Mouse (Mus musculus) limb, embryonic 14.5 days (tissue): ENCODE measurements at regions not wholly inside any gene's neighbourhood (a gene's known extent, or its start where the extent isn't known, plus 50 kb on each side); places are given as distances from the start of the nearest gene placed in this dataset.

Experiments
- ATAC-seq: fragments of 200-750 bp; cut with Nextera tagmentation; 2 replicates; pipeline ENCODE4 v1.8.0; 2017; ENCODE audit warnings: low read depth, moderate number of reproducible peaks, moderate TSS enrichment; ENCODE audit not compliant: low FRiP score
- DNase-seq: peaks from one replicate; pipeline ENCODE4 v3.0.0-alpha.2; 2015; ENCODE audit warnings: low spot score
- H3K27ac ChIP-seq: fragments of 300-500 bp; sonication (generic); replicated peaks from 2 replicates; pipeline ENCODE4 v1.5.1; 2014; ENCODE audit warnings: low read depth, mild to moderate bottlenecking, low read length, moderate library complexity, mixed read lengths
- H3K27me3 ChIP-seq: fragments of 300-500 bp; sonication (generic); 2 replicates; pipeline ENCODE4 v1.6.1; 2014; ENCODE audit warnings: low read length, mixed read lengths; ENCODE audit not compliant: control insufficient read depth, insufficient read depth
- H3K36me3 ChIP-seq: fragments of 300-500 bp; sonication (generic); 2 replicates; pipeline ENCODE4 v1.6.1; 2014; ENCODE audit warnings: mild to moderate bottlenecking, low read length, moderate library complexity, mixed read lengths; ENCODE audit not compliant: control insufficient read depth, insufficient read depth
- H3K4me1 ChIP-seq: fragments of 300-500 bp; sonication (generic); 2 replicates; pipeline ENCODE4 v1.6.1; 2014; ENCODE audit warnings: antibody characterized with exemption, low read length, mixed read lengths; ENCODE audit not compliant: control insufficient read depth, insufficient read depth
- H3K4me2 ChIP-seq: fragments of 300-500 bp; sonication (generic); replicated peaks from 2 replicates; pipeline ENCODE4 v1.6.1; 2014; ENCODE audit warnings: low read depth, mild to moderate bottlenecking, low read length, moderate library complexity; ENCODE audit not compliant: severe bottlenecking
- H3K4me3 ChIP-seq: fragments of 300-500 bp; sonication (generic); replicated peaks from 2 replicates; pipeline ENCODE4 v1.5.1; 2014; ENCODE audit warnings: low read length
- H3K9ac ChIP-seq: fragments of 300-500 bp; sonication (generic); 2 replicates; pipeline ENCODE4 v1.6.1; 2014; ENCODE audit warnings: mild to moderate bottlenecking, low read depth, low read length, moderate library complexity; ENCODE audit not compliant: severe bottlenecking
- H3K9me3 ChIP-seq: fragments of 300-500 bp; sonication (generic); 2 replicates; pipeline ENCODE4 v1.6.1; 2016; ENCODE audit warnings: low read length; ENCODE audit not compliant: control insufficient read depth
- POLR2A ChIP-seq: fragments of 200-500 bp; IDR thresholded peaks from 2 replicates; pipeline ENCODE4 v1.8.0; 2012; ENCODE audit warnings: inconsistent platforms, mild to moderate bottlenecking, moderate library complexity, borderline replicate concordance; ENCODE audit not compliant: insufficient read depth, insufficient read length; ENCODE audit errors: extremely low read depth
- WGBS: fragments of 180-500 bp; shearing (Covaris S2); extraction: QIAGEN DNeasy Blood & Tissue Kit; methylation state at CpG from one replicate; pipeline ENCODE4 v1.1.7; 2014; 5-methylcytosine and 5-hydroxymethylcytosine counted together

- no peaks in the 10 kb centered on the region for H3K36me3 ChIP-seq
- no peak for TF ChIP-seq POLR2A
- ATAC-seq (no peak), DNase-seq (no peak)
- H3K4me2 ChIP-seq: no peak overlapping the region
- H3K4me1 ChIP-seq: peaks cover 7% of the 10 kb centered on the region; the same call in 1 of the 2 replicates
- H3K27ac ChIP-seq: no peak overlapping the region
- no peaks in the 10 kb centered on the region for H3K9me3 ChIP-seq
- H3K9ac ChIP-seq: no peak overlapping the region
- no peak overlapping the region for H3K4me3 ChIP-seq
- no peaks in the 10 kb centered on the region for H3K27me3 ChIP-seq
- 92% methylated on average over 9 of the region's 9 CpGs for WGBS
These were observed 113.3 kb upstream of the Rmdn2 start for GRCm38 (mm10) chr17:79498321-79498720.

GRCm38 (mm10) chr17:79501031-79501474 is 110.6 kb upstream of the Rmdn2 start:
- peak; percentile 48 for DNase-seq
- Histone ChIP-seq H3K27me3 (no peaks in the 10 kb centered on the region), H3K9me3 (no peaks in the 10 kb centered on the region), H3K9ac (no peak overlapping the region), H3K4me1 (peaks cover 13% of the 10 kb centered on the region; the same call in 1 of the 2 replicates), H3K4me3 (no peak overlapping the region), H3K36me3 (no peaks in the 10 kb centered on the region), H3K27ac (no peak overlapping the region), H3K4me2 (no peak overlapping the region)
- WGBS: 23% methylated on average over 1 of the region's 1 CpGs
- ATAC-seq: peak; percentile 79
- TF ChIP-seq POLR2A: no peak

GRCm38 (mm10) chr17:79501926-79502325 is 109.7 kb upstream of the Rmdn2 start:
- no peak for DNase-seq
- TF ChIP-seq POLR2A: no peak
- no peak overlapping the region for H3K4me3 ChIP-seq
- no peaks in the 10 kb centered on the region for H3K9me3 ChIP-seq
- H3K9ac ChIP-seq: no peak overlapping the region
- WGBS: 90% methylated on average over 2 of the region's 2 CpGs
- H3K27ac ChIP-seq: no peak overlapping the region
- ATAC-seq: no peak
- H3K36me3 ChIP-seq: no peaks in the 10 kb centered on the region
- H3K4me1 ChIP-seq: peaks cover 13% of the 10 kb centered on the region; the same call in 1 of the 2 replicates
- no peaks in the 10 kb centered on the region for H3K27me3 ChIP-seq
- H3K4me2 ChIP-seq: no peak overlapping the region

GRCm38 (mm10) chr17:79503037-79503436 is 108.6 kb upstream of the Rmdn2 start:
- TF ChIP-seq POLR2A: no peak
- Histone ChIP-seq H3K27ac (no peak overlapping the region), H3K4me1 (peaks cover 13% of the 10 kb centered on the region; the same call in 1 of the 2 replicates), H3K4me2 (no peak overlapping the region), H3K9me3 (no peaks in the 10 kb centered on the region), H3K27me3 (no peaks in the 10 kb centered on the region), H3K9ac (no peak overlapping the region), H3K4me3 (no peak overlapping the region), H3K36me3 (no peaks in the 10 kb centered on the region)
- ATAC-seq (no peak), DNase-seq (no peak)
- 90% methylated on average over 2 of the region's 2 CpGs for WGBS

- H3K4me2 ChIP-seq: no peak overlapping the region
- no peak overlapping the region for H3K27ac ChIP-seq
- no peaks in the 10 kb centered on the region for H3K9me3 ChIP-seq
- H3K27me3 ChIP-seq: no peaks in the 10 kb centered on the region
- 91% methylated on average over 3 of the region's 3 CpGs for WGBS
- no peak for TF ChIP-seq POLR2A
- H3K4me1 ChIP-seq: peaks cover 13% of the 10 kb centered on the region; the same call in 1 of the 2 replicates
- no peak overlapping the region for H3K4me3 ChIP-seq
- H3K9ac ChIP-seq: no peak overlapping the region
- no peaks in the 10 kb centered on the region for H3K36me3 ChIP-seq
- DNase-seq (no peak), ATAC-seq (no peak)
These were observed 107.5 kb upstream of the Rmdn2 start for GRCm38 (mm10) chr17:79504209-79504608.

- Histone ChIP-seq H3K4me3 (no peak overlapping the region), H3K4me1 (peaks cover 17% of the 10 kb centered on the region), H3K27me3 (no peaks in the 10 kb centered on the region), H3K4me2 (no peak overlapping the region), H3K9me3 (no peaks in the 10 kb centered on the region), H3K27ac (no peak overlapping the region), H3K36me3 (no peaks in the 10 kb centered on the region), H3K9ac (no peak overlapping the region)
- WGBS: 65% methylated on average over 1 of the region's 1 CpGs
- no peak for ATAC-seq
- DNase-seq: no peak
- no peak for TF ChIP-seq POLR2A
These were observed 106.1 kb upstream of the Rmdn2 start for GRCm38 (mm10) chr17:79505565-79505964.
